Mouse (Mus musculus) heart, embryonic 14.5 days (tissue): ENCODE measurements at regions not wholly inside any gene's neighbourhood (a gene's known extent, or its start where the extent isn't known, plus 50 kb on each side); places are given as distances from the start of the nearest gene placed in this dataset.

Experiments used
- ATAC-seq: fragments of 200-750 bp; cut with Nextera tagmentation; 2 replicates; pipeline ENCODE4 v1.8.0; 2017; ENCODE audit warnings: low read depth, moderate TSS enrichment; ENCODE audit not compliant: insufficient number of reproducible peaks, insufficient read depth, low FRiP score
- H3K27ac ChIP-seq, 2 experiments: fragments of 200-500 bp in 1 of 2; fragments of 300-500 bp in 1 of 2; sonication (generic) in 1 of 2; replicated peaks in 1 of 2; 2 replicates each; pipeline ENCODE4 v1.5.1; 2012 to 2014; ENCODE audit warnings: low read depth in 2 of 2, low read length in 2 of 2, control low read depth in 1 of 2, mild to moderate bottlenecking in 1 of 2, mixed read lengths in 1 of 2; ENCODE audit not compliant: control insufficient read depth in 1 of 2, insufficient read depth in 1 of 2
- H3K27me3 ChIP-seq: fragments of 300-500 bp; sonication (generic); 2 replicates; pipeline ENCODE4 v1.6.1; 2014; ENCODE audit warnings: mild to moderate bottlenecking, low read length, control low read depth; ENCODE audit not compliant: control insufficient read depth, insufficient read depth
- H3K36me3 ChIP-seq: fragments of 300-500 bp; sonication (generic); 2 replicates; pipeline ENCODE4 v1.6.1; 2014; ENCODE audit warnings: mild to moderate bottlenecking, control low read depth, low read length, mixed read lengths; ENCODE audit not compliant: control insufficient read depth, insufficient read depth
- H3K4me1 ChIP-seq, 2 experiments: fragments of 200-500 bp in 1 of 2; fragments of 300-500 bp in 1 of 2; sonication (generic) in 1 of 2; 2 replicates each; pipeline ENCODE4 v1.6.1; 2012 to 2014; ENCODE audit warnings: low read length in 2 of 2, control low read depth in 1 of 2, mixed read lengths in 1 of 2; ENCODE audit not compliant: control insufficient read depth in 2 of 2, insufficient read depth in 2 of 2
- H3K4me2 ChIP-seq: fragments of 300-500 bp; sonication (generic); 2 replicates; pipeline ENCODE4 v1.6.1; 2014; ENCODE audit warnings: mild to moderate bottlenecking, low read length
- H3K4me3 ChIP-seq, 2 experiments: fragments of 200-500 bp in 1 of 2; fragments of 300-500 bp in 1 of 2; sonication (generic) in 1 of 2; 2 replicates each; pipeline ENCODE4 v1.5.1; 2012 to 2014; ENCODE audit warnings: low read length in 2 of 2, mild to moderate bottlenecking in 2 of 2, control low read depth in 1 of 2, low read depth in 1 of 2, moderate library complexity in 1 of 2; ENCODE audit not compliant: control insufficient read depth in 1 of 2, insufficient read depth in 1 of 2
- H3K9ac ChIP-seq: fragments of 300-500 bp; sonication (generic); 2 replicates; pipeline ENCODE4 v1.6.1; 2014; ENCODE audit warnings: mild to moderate bottlenecking, low read length
- H3K9me3 ChIP-seq: fragments of 300-500 bp; sonication (generic); 2 replicates; pipeline ENCODE4 v1.6.1; 2016; ENCODE audit warnings: low read length, control low read depth; ENCODE audit not compliant: control insufficient read depth
- WGBS: fragments of 180-500 bp; shearing (Covaris S2); extraction: QIAGEN DNeasy Blood & Tissue Kit; methylation state at CpG from one replicate; pipeline ENCODE4 v1.1.7; 2014; 5-methylcytosine and 5-hydroxymethylcytosine counted together

- Histone ChIP-seq H3K36me3 (no peaks in the 10 kb centered on the region), H3K9me3 (no peaks in the 10 kb centered on the region), H3K4me3 (no peak overlapping the region), H3K4me1 (no peaks in the 10 kb centered on the region), H3K4me2 (no peak overlapping the region), H3K9ac (no peak overlapping the region), H3K27ac (no peak overlapping the region), H3K27me3 (no peaks in the 10 kb centered on the region)
- 77% methylated on average over 6 of the region's 6 CpGs for WGBS
- ATAC-seq, result no peak
These were observed 228.8 kb upstream of the Hs6st1 start for GRCm38 (mm10) chr1:35839446-35839845.

- no peaks in the 10 kb centered on the region for H3K9me3 ChIP-seq
- no peak overlapping the region for H3K27ac ChIP-seq
- H3K4me2 ChIP-seq, result no peak overlapping the region
- no peaks in the 10 kb centered on the region for H3K36me3 ChIP-seq
- H3K4me3 ChIP-seq, result no peak overlapping the region
- ATAC-seq, result no peak
- no peaks in the 10 kb centered on the region for H3K27me3 ChIP-seq
- peaks cover 0 to 1% of the 10 kb centered on the region in 2 experiments; a peak in 1 of 4 replicates for H3K4me1 ChIP-seq
- WGBS, result 85% methylated on average over 2 of the region's 2 CpGs
- H3K9ac ChIP-seq, result no peak overlapping the region
These were observed 226.6 kb upstream of the Hs6st1 start for GRCm38 (mm10) chr1:35841626-35842025.

- H3K36me3 ChIP-seq, result no peaks in the 10 kb centered on the region
- no peak overlapping the region for H3K4me2 ChIP-seq
- H3K27me3 ChIP-seq, result no peaks in the 10 kb centered on the region
- ATAC-seq, result no peak
- H3K27ac ChIP-seq, result no peak overlapping the region
- no peaks in the 10 kb centered on the region for H3K9me3 ChIP-seq
- H3K4me3 ChIP-seq, result no peak overlapping the region
- H3K4me1 ChIP-seq, result peaks cover 0 to 2% of the 10 kb centered on the region in 2 experiments; a peak in 1 of 4 replicates
- no peak overlapping the region for H3K9ac ChIP-seq
- 84% methylated on average over 4 of the region's 4 CpGs for WGBS
These were observed 225.5 kb upstream of the Hs6st1 start for GRCm38 (mm10) chr1:35842707-35843106.

- H3K9ac ChIP-seq, result no peak overlapping the region
- no peak overlapping the region for H3K4me3 ChIP-seq
- H3K9me3 ChIP-seq, result no peaks in the 10 kb centered on the region
- H3K4me1 ChIP-seq, result peaks cover 0 to 2% of the 10 kb centered on the region in 2 experiments; a peak in 1 of 4 replicates
- 81% methylated on average over 3 of the region's 3 CpGs for WGBS
- no peaks in the 10 kb centered on the region for H3K27me3 ChIP-seq
- no peak overlapping the region for H3K4me2 ChIP-seq
- ATAC-seq, result no peak
- H3K27ac ChIP-seq, result no peak overlapping the region
- no peaks in the 10 kb centered on the region for H3K36me3 ChIP-seq
These were observed 224.6 kb upstream of the Hs6st1 start for GRCm38 (mm10) chr1:35843566-35843965.

GRCm38 (mm10) chr1:35846224-35846936 is 221.8 kb upstream of the Hs6st1 start:
- no peaks in the 10 kb centered on the region for H3K9me3 ChIP-seq
- no peak for ATAC-seq
- H3K36me3 ChIP-seq, result no peaks in the 10 kb centered on the region
- H3K4me3 ChIP-seq, result no peak overlapping the region
- H3K4me2 ChIP-seq, result no peak overlapping the region
- no peak overlapping the region for H3K9ac ChIP-seq
- H3K4me1 ChIP-seq, result peaks cover 11 to 14% of the 10 kb centered on the region in 2 experiments
- no peaks in the 10 kb centered on the region for H3K27me3 ChIP-seq
- no peak overlapping the region for H3K27ac ChIP-seq
- WGBS, result 49% methylated on average over 11 of the region's 11 CpGs

- Histone ChIP-seq H3K27ac (no peak overlapping the region), H3K4me2 (no peak overlapping the region), H3K9ac (no peak overlapping the region), H3K4me1 (peaks cover 12 to 14% of the 10 kb centered on the region in 2 experiments), H3K9me3 (no peaks in the 10 kb centered on the region), H3K27me3 (no peaks in the 10 kb centered on the region), H3K36me3 (no peaks in the 10 kb centered on the region), H3K4me3 (no peak overlapping the region)
- 88% methylated on average over 12 of the region's 12 CpGs for WGBS
- no peak for ATAC-seq
These were observed 219.8 kb upstream of the Hs6st1 start for GRCm38 (mm10) chr1:35848160-35848954.

- no peaks in the 10 kb centered on the region for H3K36me3 ChIP-seq
- no peaks in the 10 kb centered on the region for H3K9me3 ChIP-seq
- no peak for ATAC-seq
- no peaks in the 10 kb centered on the region for H3K27me3 ChIP-seq
- H3K27ac ChIP-seq, result peak overlapping the region; percentile 30 to 69
- peaks cover 12 to 14% of the 10 kb centered on the region in 2 experiments for H3K4me1 ChIP-seq
- H3K4me2 ChIP-seq, result peak overlapping the region; percentile 49
- H3K4me3 ChIP-seq, result peak overlapping the region in 1 of 2 experiments; percentile 4; a peak in 1 of 4 replicates
- 51% methylated on average over 11 of the region's 11 CpGs for WGBS
- H3K9ac ChIP-seq, result no peak overlapping the region
These were observed 218.6 kb upstream of the Hs6st1 start for GRCm38 (mm10) chr1:35849406-35850190.
